Mouse (Mus musculus): ENCODE results near the gene Cdc42bpg. TPM values are rescaled to one million over a fixed set of nuclear protein-coding genes. Genes with fewer than 3 reads are reported as not detected.

Gene Cdc42bpg
- polyA plus RNA-seq, 1 experiment from 2014 or later = 1.2 TPM

- no peaks in the 10 kb centered on the region for H3K27me3 ChIP-seq (replicated peaks; ENCODE audit: control insufficient read depth, insufficient read depth, low read length)
- WGBS = under 1% methylated on average over 43 of the region's 43 CpGs
- DNase-seq (ENCODE audit: low spot score) (peak; percentile 89), ATAC-seq (replicated peaks; ENCODE audit: low FRiP score) (peak; percentile 88)
- H3K9ac ChIP-seq (ENCODE audit: low read depth, low read length) = peak within 1 kb of the TSS; percentile 70
- H3K36me3 ChIP-seq (ENCODE audit: control insufficient read depth, insufficient read depth, low read length) = peaks cover 13% of the 10 kb centered on the region
- H3K4me2 ChIP-seq = peak within 1 kb of the TSS; percentile 94
- H3K4me1 ChIP-seq (replicated peaks; ENCODE audit: control insufficient read depth, insufficient read depth, low read length) = peaks cover 25% of the 10 kb centered on the region
- no peaks in the 10 kb centered on the region for H3K9me3 ChIP-seq (ENCODE audit: control insufficient read depth, low read length)
- H3K27ac ChIP-seq (ENCODE audit: low read depth, low read length) = peak within 1 kb of the TSS; percentile 74
- peak within 1 kb of the TSS; percentile 89 for H3K4me3 ChIP-seq (ENCODE audit: low read depth, low read length)
Observed at GRCm38 (mm10) chr19:6334673-6335457, 28.6 kb downstream of the Cdc42bpg start, which contains the start of gene Men1. TSS of gene Men1 (plus strand) at chr19:6334979.

- no peak for ATAC-seq (replicated peaks; ENCODE audit: low FRiP score)
- DNase-seq (ENCODE audit: low spot score) = no peak
- peaks cover 30% of the 10 kb centered on the region for H3K4me1 ChIP-seq (replicated peaks; ENCODE audit: control insufficient read depth, insufficient read depth, low read length)
- under 1% methylated on average over 25 of the region's 25 CpGs for WGBS
- peak overlapping the region; percentile 89 for H3K4me3 ChIP-seq (ENCODE audit: low read depth, low read length)
- peak overlapping the region; percentile 74; the same call in 1 of the 2 replicates for H3K27ac ChIP-seq (ENCODE audit: low read depth, low read length)
- peak overlapping the region; percentile 94 for H3K4me2 ChIP-seq
- no peaks in the 10 kb centered on the region for H3K9me3 ChIP-seq (ENCODE audit: control insufficient read depth, low read length)
- no peaks in the 10 kb centered on the region for H3K27me3 ChIP-seq (replicated peaks; ENCODE audit: control insufficient read depth, insufficient read depth, low read length)
- H3K36me3 ChIP-seq (ENCODE audit: control insufficient read depth, insufficient read depth, low read length) = peaks cover 16% of the 10 kb centered on the region
- H3K9ac ChIP-seq (ENCODE audit: low read depth, low read length) = peak overlapping the region; percentile 70
Observed at GRCm38 (mm10) chr19:6335458-6335827, 29.2 kb downstream of the Cdc42bpg start.

GRCm38 (mm10) chr19:6336920-6337319 lies 30.7 kb downstream of the Cdc42bpg start:
- 93% methylated on average over 10 of the region's 10 CpGs for WGBS
- peaks cover 16% of the 10 kb centered on the region for H3K36me3 ChIP-seq (ENCODE audit: control insufficient read depth, insufficient read depth, low read length)

GRCm38 (mm10) chr19:6338171-6338570 lies 31.9 kb downstream of the Cdc42bpg start:
- Histone ChIP-seq H3K9me3 (ENCODE audit: control insufficient read depth, low read length) (no peaks in the 10 kb centered on the region), H3K4me2 (no peak overlapping the region), H3K9ac (ENCODE audit: low read depth, low read length) (no peak overlapping the region), H3K27ac (ENCODE audit: low read depth, low read length) (no peak overlapping the region), H3K4me3 (ENCODE audit: low read depth, low read length) (no peak overlapping the region), H3K27me3 (replicated peaks; ENCODE audit: control insufficient read depth, insufficient read depth, low read length) (no peaks in the 10 kb centered on the region), H3K36me3 (ENCODE audit: control insufficient read depth, insufficient read depth, low read length) (peaks cover 16% of the 10 kb centered on the region), H3K4me1 (replicated peaks; ENCODE audit: control insufficient read depth, insufficient read depth, low read length) (peaks cover 45% of the 10 kb centered on the region)
- WGBS = 96% methylated on average over 7 of the region's 7 CpGs
- ATAC-seq (replicated peaks; ENCODE audit: low FRiP score) = no peak
- DNase-seq (ENCODE audit: low spot score) = no peak

More at GRCm38 (mm10) chr19:6336920-6337319, 30.7 kb downstream of the Cdc42bpg start:
- Histone ChIP-seq H3K27me3 (replicated peaks; ENCODE audit: control insufficient read depth, insufficient read depth, low read length) (no peaks in the 10 kb centered on the region), H3K27ac (ENCODE audit: low read depth, low read length) (no peak overlapping the region), H3K9ac (ENCODE audit: low read depth, low read length) (no peak overlapping the region), H3K9me3 (ENCODE audit: control insufficient read depth, low read length) (no peaks in the 10 kb centered on the region), H3K4me2 (peak overlapping the region; percentile 94), H3K4me1 (replicated peaks; ENCODE audit: control insufficient read depth, insufficient read depth, low read length) (peaks cover 37% of the 10 kb centered on the region), H3K4me3 (ENCODE audit: low read depth, low read length) (peak overlapping the region; percentile 89)
- ATAC-seq (replicated peaks; ENCODE audit: low FRiP score) = no peak
- no peak for DNase-seq (ENCODE audit: low spot score)

GRCm38 (mm10) chr19:6338716-6339115 lies 32.5 kb downstream of the Cdc42bpg start:
- 90% methylated on average over 11 of the region's 11 CpGs for WGBS
- Histone ChIP-seq H3K4me3 (ENCODE audit: low read depth, low read length) (no peak overlapping the region), H3K4me2 (no peak overlapping the region), H3K36me3 (ENCODE audit: control insufficient read depth, insufficient read depth, low read length) (peaks cover 16% of the 10 kb centered on the region), H3K9me3 (ENCODE audit: control insufficient read depth, low read length) (no peaks in the 10 kb centered on the region), H3K27me3 (replicated peaks; ENCODE audit: control insufficient read depth, insufficient read depth, low read length) (no peaks in the 10 kb centered on the region), H3K4me1 (replicated peaks; ENCODE audit: control insufficient read depth, insufficient read depth, low read length) (peaks cover 48% of the 10 kb centered on the region), H3K9ac (ENCODE audit: low read depth, low read length) (no peak overlapping the region), H3K27ac (ENCODE audit: low read depth, low read length) (no peak overlapping the region)
- ATAC-seq (replicated peaks; ENCODE audit: low FRiP score) (no peak), DNase-seq (ENCODE audit: low spot score) (no peak)

GRCm38 (mm10) chr19:6339191-6339590 lies 32.9 kb downstream of the Cdc42bpg start:
- Histone ChIP-seq H3K9me3 (ENCODE audit: control insufficient read depth, low read length) (no peaks in the 10 kb centered on the region), H3K36me3 (ENCODE audit: control insufficient read depth, insufficient read depth, low read length) (peaks cover 16% of the 10 kb centered on the region), H3K27me3 (replicated peaks; ENCODE audit: control insufficient read depth, insufficient read depth, low read length) (no peaks in the 10 kb centered on the region), H3K27ac (ENCODE audit: low read depth, low read length) (no peak overlapping the region), H3K9ac (ENCODE audit: low read depth, low read length) (no peak overlapping the region), H3K4me3 (ENCODE audit: low read depth, low read length) (no peak overlapping the region), H3K4me2 (no peak overlapping the region), H3K4me1 (replicated peaks; ENCODE audit: control insufficient read depth, insufficient read depth, low read length) (peaks cover 48% of the 10 kb centered on the region)
- ATAC-seq (replicated peaks; ENCODE audit: low FRiP score) (no peak), DNase-seq (ENCODE audit: low spot score) (no peak)
- 95% methylated on average over 6 of the region's 6 CpGs for WGBS

GRCm38 (mm10) chr19:6339890-6340504 lies 33.7 kb downstream of the Cdc42bpg start:
- Histone ChIP-seq H3K27me3 (replicated peaks; ENCODE audit: control insufficient read depth, insufficient read depth, low read length) (no peaks in the 10 kb centered on the region), H3K4me2 (peak overlapping the region; percentile 98), H3K36me3 (ENCODE audit: control insufficient read depth, insufficient read depth, low read length) (peaks cover 16% of the 10 kb centered on the region), H3K4me1 (replicated peaks; ENCODE audit: control insufficient read depth, insufficient read depth, low read length) (peaks cover 48% of the 10 kb centered on the region), H3K4me3 (ENCODE audit: low read depth, low read length) (peak overlapping the region; percentile 82; the same call in 1 of the 2 replicates), H3K9me3 (ENCODE audit: control insufficient read depth, low read length) (no peaks in the 10 kb centered on the region), H3K27ac (ENCODE audit: low read depth, low read length) (peak overlapping the region; percentile 54), H3K9ac (ENCODE audit: low read depth, low read length) (peak overlapping the region; percentile 82)
- ATAC-seq (replicated peaks; ENCODE audit: low FRiP score) (peak; percentile 10; the same call in 1 of the 2 replicates), DNase-seq (ENCODE audit: low spot score) (no peak)
- WGBS = 50% methylated on average over 15 of the region's 15 CpGs

- Histone ChIP-seq H3K4me3 (ENCODE audit: low read depth, low read length) (peak within 1 kb of the TSS; percentile 82), H3K27me3 (replicated peaks; ENCODE audit: control insufficient read depth, insufficient read depth, low read length) (no peaks in the 10 kb centered on the region), H3K36me3 (ENCODE audit: control insufficient read depth, insufficient read depth, low read length) (peaks cover 18% of the 10 kb centered on the region), H3K9me3 (ENCODE audit: control insufficient read depth, low read length) (no peaks in the 10 kb centered on the region), H3K4me2 (peak within 1 kb of the TSS; percentile 98), H3K4me1 (replicated peaks; ENCODE audit: control insufficient read depth, insufficient read depth, low read length) (peaks cover 46% of the 10 kb centered on the region), H3K9ac (ENCODE audit: low read depth, low read length) (peak within 1 kb of the TSS; percentile 82), H3K27ac (ENCODE audit: low read depth, low read length) (peak within 1 kb of the TSS; percentile 77)
- 3% methylated on average over 68 of the region's 72 CpGs for WGBS
- DNase-seq (ENCODE audit: low spot score) = peak; percentile 86
- peak; percentile 88 for ATAC-seq (replicated peaks; ENCODE audit: low FRiP score)
Observed at GRCm38 (mm10) chr19:6340524-6341452, 34.5 kb downstream of the Cdc42bpg start, which contains the start of gene Map4k2. TSS of gene Map4k2 (plus strand) at chr19:6341135.
